Mouse (Mus musculus) cerebellum, adult (tissue): ENCODE results near the gene Vmn1r189.
"Not testable (repeated sequence)": the region's sequence is repeated elsewhere in the genome, so short reads cannot be mapped to it uniquely, and the experiment has no call there.

ENCODE experiments used
- ATAC-seq: cut with Nextera tagmentation; 2 replicates; pipeline ENCODE4 v1.9.2; 2017; ENCODE audit warnings: mild to moderate bottlenecking, moderate library complexity, mixed read lengths; ENCODE audit not compliant: insufficient number of reproducible peaks, low FRiP score, low TSS enrichment

Gene Vmn1r189

GRCm38 (mm10) chr13:22105724-22106123, at the start of gene Vmn1r189:
TSS of gene Vmn1r189 (minus strand) at chr13:22105824.
- not testable (repeated sequence) for ATAC-seq

GRCm38 (mm10) chr13:22136495-22137293, 31.1 kb upstream of the Vmn1r189 start:
- ATAC-seq: not testable (repeated sequence)

DNA sequence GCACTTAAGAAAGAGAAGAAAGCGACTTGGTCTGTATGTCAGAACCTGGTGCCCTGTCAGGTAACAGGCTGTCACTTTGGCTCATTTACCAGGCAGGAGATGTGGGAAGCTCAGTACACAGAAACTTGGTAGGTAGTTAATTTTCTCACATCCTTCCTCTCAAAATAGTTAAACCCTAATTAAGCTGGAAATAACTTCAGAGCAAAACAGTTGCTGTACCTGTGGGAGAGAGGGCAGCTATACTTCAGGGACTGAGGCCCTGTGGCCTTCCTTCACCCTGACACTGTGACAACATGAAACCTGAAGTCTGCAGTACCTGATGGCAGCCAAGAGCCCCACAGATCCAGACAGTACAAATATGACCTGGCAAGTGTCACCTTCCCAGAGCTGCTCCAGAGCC, 21.5 kb downstream of the Vmn1r189 start, which contains the start of gene Vmn1r188:
TSS of gene Vmn1r188 (plus strand) at position 301 of the 400 bp plus-strand sequence.
- not testable (repeated sequence) for ATAC-seq

- ATAC-seq: no peak
Observed at GRCm38 (mm10) chr13:22063468-22063867, 42.2 kb downstream of the Vmn1r189 start.

GRCm38 (mm10) chr13:22061422-22061821, 44.2 kb downstream of the Vmn1r189 start:
- ATAC-seq: no peak

DNA sequence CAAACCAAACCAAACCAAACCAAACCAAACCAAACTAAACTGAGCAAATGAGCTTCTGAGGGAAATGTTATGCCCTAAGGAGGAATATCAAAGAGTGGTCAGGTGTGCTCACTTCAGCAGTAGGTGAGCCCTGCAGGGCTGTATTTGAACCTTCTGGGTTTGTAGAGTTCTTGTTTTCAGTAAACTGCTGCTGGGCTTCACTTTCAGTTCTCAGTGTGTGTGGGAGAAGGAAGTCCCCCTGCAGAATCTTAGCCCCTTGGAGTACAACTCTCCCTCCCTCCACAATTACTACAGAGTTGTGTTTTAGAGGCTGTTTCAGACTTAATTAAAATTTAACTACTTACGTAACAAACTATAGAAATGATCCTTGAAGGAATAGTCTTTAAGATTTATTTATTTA, 51.9 kb downstream of the Vmn1r189 start:
- no peak for ATAC-seq

DNA sequence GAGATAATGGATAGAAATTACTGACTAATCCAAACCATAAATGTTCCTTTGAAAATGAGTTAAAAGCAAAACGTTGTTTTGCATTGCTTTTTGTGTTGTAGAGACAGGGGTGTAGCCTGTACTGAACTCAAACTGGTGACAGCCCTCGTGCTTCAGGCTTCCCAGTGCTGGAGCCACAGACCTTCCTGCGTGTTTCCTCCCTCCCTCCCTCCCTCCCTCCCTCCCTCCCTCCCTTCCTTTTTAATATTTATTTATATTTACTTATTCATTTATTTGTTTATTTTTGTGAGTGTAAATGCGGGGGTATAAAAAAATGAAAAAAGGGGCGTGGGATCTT, 54.1 kb downstream of the Vmn1r189 start:
- ATAC-seq: no peak

- ATAC-seq: peak; percentile 88
Observed at GRCm38 (mm10) chr13:22050591-22051522, 54.8 kb downstream of the Vmn1r189 start.
